Mouse (Mus musculus) limb, embryonic 13.5 days (tissue): ENCODE results near the gene Mllt1. TPM values are rescaled to one million over a fixed set of nuclear protein-coding genes. Genes with fewer than 3 reads are reported as not detected.

Experiments used
- ATAC-seq: fragments of 200-750 bp; cut with Nextera tagmentation; 2 replicates; pipeline ENCODE4 v1.8.0; 2017; ENCODE audit warnings: low read depth, moderate number of reproducible peaks, moderate TSS enrichment; ENCODE audit not compliant: low FRiP score
- H3K27ac ChIP-seq: fragments of 300-500 bp; sonication (generic); 2 replicates; pipeline ENCODE4 v1.5.1; 2015; ENCODE audit warnings: inconsistent platforms, mild to moderate bottlenecking, moderate library complexity
- H3K27me3 ChIP-seq: fragments of 300-500 bp; sonication (generic); 2 replicates; pipeline ENCODE4 v1.6.1; 2015; ENCODE audit warnings: mild to moderate bottlenecking, inconsistent platforms
- H3K36me3 ChIP-seq: fragments of 300-500 bp; sonication (generic); 2 replicates; pipeline ENCODE4 v1.6.1; 2015; ENCODE audit warnings: inconsistent platforms, mild to moderate bottlenecking, moderate library complexity
- H3K4me1 ChIP-seq: fragments of 300-500 bp; sonication (generic); 2 replicates; pipeline ENCODE4 v1.6.1; 2015; ENCODE audit warnings: inconsistent platforms
- H3K4me2 ChIP-seq: fragments of 300-500 bp; sonication (generic); replicated peaks from 2 replicates; pipeline ENCODE4 v1.6.1; 2015; ENCODE audit warnings: inconsistent platforms, mild to moderate bottlenecking, moderate library complexity
- H3K4me3 ChIP-seq: fragments of 300-500 bp; sonication (generic); 2 replicates; pipeline ENCODE4 v1.5.1; 2015; ENCODE audit warnings: moderate library complexity, mild to moderate bottlenecking, inconsistent platforms
- H3K9ac ChIP-seq: fragments of 300-500 bp; sonication (generic); 2 replicates; pipeline ENCODE4 v1.6.1; 2015; ENCODE audit warnings: mild to moderate bottlenecking, inconsistent platforms
- H3K9me3 ChIP-seq: fragments of 300-500 bp; sonication (generic); 2 replicates; pipeline ENCODE4 v1.6.1; 2016; ENCODE audit warnings: inconsistent platforms
- WGBS: fragments of 180-500 bp; shearing (Covaris S2); methylation state at CpG from one replicate; pipeline ENCODE4 v1.1.7; 2015; 5-methylcytosine and 5-hydroxymethylcytosine counted together
- polyA plus RNA-seq: library from polyadenylated mRNA; unstranded; fragments of >200 nt; fragmentation: Nextera tagmentation; extraction: Ambion mirVana; gene quantifications from 2 replicates; pipeline ENCODE4 v1.2.1, GENCODE M21; 2015

Gene Mllt1
- polyA plus RNA-seq, 1 experiment from 2014 or later, result 74.1 TPM

- WGBS, result 78% methylated on average over 6 of the region's 6 CpGs
- Histone ChIP-seq H3K9ac (no peak overlapping the region), H3K27ac (no peak overlapping the region), H3K4me3 (no peak overlapping the region), H3K4me2 (no peak overlapping the region), H3K27me3 (no peaks in the 10 kb centered on the region), H3K36me3 (no peaks in the 10 kb centered on the region), H3K9me3 (no peaks in the 10 kb centered on the region), H3K4me1 (no peaks in the 10 kb centered on the region)
- no peak for ATAC-seq
Measured at GRCm38 (mm10) chr17:56963646-56964045, 28.4 kb upstream of the Mllt1 start.

GRCm38 (mm10) chr17:56962642-56963405 is 27.6 kb upstream of the Mllt1 start:
- Histone ChIP-seq H3K4me3 (no peak overlapping the region), H3K27me3 (no peaks in the 10 kb centered on the region), H3K4me2 (no peak overlapping the region), H3K4me1 (no peaks in the 10 kb centered on the region), H3K9ac (no peak overlapping the region), H3K27ac (no peak overlapping the region), H3K9me3 (no peaks in the 10 kb centered on the region), H3K36me3 (no peaks in the 10 kb centered on the region)
- WGBS, result 70% methylated on average over 5 of the region's 5 CpGs
- no peak for ATAC-seq

DNA sequence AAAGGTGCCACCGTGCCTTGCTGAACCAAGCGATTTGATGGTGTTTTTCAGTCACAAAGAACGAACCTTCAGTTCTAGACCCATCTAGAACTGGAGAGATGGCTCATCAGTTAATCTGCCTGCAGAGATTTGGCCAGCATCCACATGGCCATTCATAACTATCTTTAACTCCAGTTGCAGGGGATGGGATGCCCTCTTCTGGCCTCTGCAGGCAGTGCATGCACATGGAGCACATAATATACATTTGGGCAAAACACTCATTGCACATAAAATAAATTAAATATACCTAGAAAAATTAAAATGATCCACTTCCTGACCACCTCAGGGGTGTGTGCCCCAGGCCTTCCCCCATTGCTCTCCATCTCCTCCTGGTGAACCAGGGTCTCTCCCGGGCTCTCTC is 26.7 kb upstream of the Mllt1 start:
- Histone ChIP-seq H3K4me3 (no peak overlapping the region), H3K27ac (no peak overlapping the region), H3K9ac (no peak overlapping the region), H3K27me3 (no peaks in the 10 kb centered on the region), H3K4me1 (no peaks in the 10 kb centered on the region), H3K4me2 (no peak overlapping the region), H3K36me3 (no peaks in the 10 kb centered on the region), H3K9me3 (no peaks in the 10 kb centered on the region)
- no peak for ATAC-seq
- WGBS, result 81% methylated on average over 4 of the region's 4 CpGs

- H3K9ac ChIP-seq, result no peak overlapping the region
- no peaks in the 10 kb centered on the region for H3K36me3 ChIP-seq
- H3K4me1 ChIP-seq, result no peaks in the 10 kb centered on the region
- H3K4me3 ChIP-seq, result no peak overlapping the region
- no peak for ATAC-seq
- H3K27ac ChIP-seq, result no peak overlapping the region
- no peak overlapping the region for H3K4me2 ChIP-seq
- WGBS, result 78% methylated on average over 4 of the region's 4 CpGs
- no peaks in the 10 kb centered on the region for H3K27me3 ChIP-seq
- no peaks in the 10 kb centered on the region for H3K9me3 ChIP-seq
Measured at GRCm38 (mm10) chr17:56958667-56959066, 23.5 kb upstream of the Mllt1 start.

- 25% methylated on average over 11 of the region's 11 CpGs for WGBS
- H3K4me1 ChIP-seq, result no peaks in the 10 kb centered on the region
Measured at GRCm38 (mm10) chr17:56957763-56958429, 22.7 kb upstream of the Mllt1 start.

GRCm38 (mm10) chr17:56954871-56955270 is 19.7 kb upstream of the Mllt1 start:
- no peaks in the 10 kb centered on the region for H3K9me3 ChIP-seq
- ATAC-seq, result no peak
- no peaks in the 10 kb centered on the region for H3K36me3 ChIP-seq
- no peak overlapping the region for H3K4me3 ChIP-seq
- H3K9ac ChIP-seq, result no peak overlapping the region
- no peak overlapping the region for H3K27ac ChIP-seq
- WGBS, result 79% methylated on average over 7 of the region's 7 CpGs
- no peaks in the 10 kb centered on the region for H3K4me1 ChIP-seq
- H3K27me3 ChIP-seq, result no peaks in the 10 kb centered on the region
- no peak overlapping the region for H3K4me2 ChIP-seq

More at GRCm38 (mm10) chr17:56957763-56958429, 22.7 kb upstream of the Mllt1 start:
- Histone ChIP-seq H3K9ac (no peak overlapping the region), H3K36me3 (no peaks in the 10 kb centered on the region), H3K4me2 (no peak overlapping the region), H3K4me3 (no peak overlapping the region), H3K27me3 (no peaks in the 10 kb centered on the region), H3K27ac (no peak overlapping the region), H3K9me3 (no peaks in the 10 kb centered on the region)
- ATAC-seq, result no peak

- 75% methylated on average over 1 of the region's 1 CpGs for WGBS
- Histone ChIP-seq H3K36me3 (no peaks in the 10 kb centered on the region), H3K4me2 (no peak overlapping the region), H3K9ac (no peak overlapping the region), H3K9me3 (no peaks in the 10 kb centered on the region), H3K27ac (no peak overlapping the region), H3K27me3 (no peaks in the 10 kb centered on the region), H3K4me3 (no peak overlapping the region), H3K4me1 (no peaks in the 10 kb centered on the region)
- no peak for ATAC-seq
Measured at GRCm38 (mm10) chr17:56952639-56953038, 17.4 kb upstream of the Mllt1 start.

DNA sequence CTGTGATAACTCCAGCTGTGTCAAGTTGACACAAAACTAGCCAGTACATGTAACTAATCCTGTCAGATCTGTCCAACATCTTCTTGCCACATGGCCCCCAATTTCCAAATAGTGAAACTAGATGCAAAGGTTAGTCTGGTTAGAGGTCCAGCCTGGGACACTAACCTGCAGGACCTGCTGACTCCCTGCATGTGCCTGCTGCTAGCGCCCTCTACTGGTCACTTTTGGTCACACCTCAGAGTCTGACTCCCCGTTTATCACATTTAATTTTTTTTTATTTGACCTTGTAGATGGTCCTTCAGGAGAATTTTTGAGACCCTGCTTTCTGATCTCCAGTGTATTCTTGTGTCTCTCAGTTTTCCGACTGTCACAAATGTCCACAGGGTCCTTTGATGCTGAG is 15.7 kb upstream of the Mllt1 start:
- ATAC-seq, result no peak
- Histone ChIP-seq H3K4me1 (no peaks in the 10 kb centered on the region), H3K9me3 (peaks cover 7% of the 10 kb centered on the region; the same call in 1 of the 2 replicates), H3K36me3 (no peaks in the 10 kb centered on the region), H3K27me3 (no peaks in the 10 kb centered on the region), H3K9ac (no peak overlapping the region), H3K4me3 (no peak overlapping the region), H3K27ac (no peak overlapping the region), H3K4me2 (no peak overlapping the region)
- WGBS, result 12% methylated on average over 3 of the region's 3 CpGs

DNA sequence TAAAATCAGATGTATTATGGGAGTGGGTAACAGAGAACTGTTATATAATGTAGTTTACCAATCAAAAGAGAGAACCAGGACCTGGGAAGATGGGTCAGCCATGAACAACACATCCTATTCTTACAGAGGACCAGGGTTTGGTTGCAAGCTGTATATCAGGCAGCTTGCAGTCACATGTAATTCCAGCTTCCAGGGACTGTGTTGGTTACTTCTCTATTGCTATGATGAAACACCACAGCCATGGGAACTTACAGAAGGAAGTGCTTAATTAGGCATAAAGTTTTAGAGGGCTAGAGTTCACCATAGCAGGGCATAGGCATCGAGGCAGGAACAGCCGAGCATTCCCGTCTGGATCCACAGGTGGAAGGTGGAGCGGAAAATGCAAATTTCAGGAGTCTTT is 3.5 kb upstream of the Mllt1 start:
- WGBS, result 74% methylated on average over 4 of the region's 4 CpGs
- no peak overlapping the region for H3K27ac ChIP-seq
- H3K9me3 ChIP-seq, result peaks cover 2% of the 10 kb centered on the region; the same call in 1 of the 2 replicates
- H3K4me1 ChIP-seq, result peaks cover 10% of the 10 kb centered on the region
- no peak for ATAC-seq
- H3K4me2 ChIP-seq, result no peak overlapping the region
- H3K27me3 ChIP-seq, result no peaks in the 10 kb centered on the region
- H3K36me3 ChIP-seq, result peaks cover under 1% of the 10 kb centered on the region; the same call in 1 of the 2 replicates
- H3K4me3 ChIP-seq, result no peak overlapping the region
- no peak overlapping the region for H3K9ac ChIP-seq

- Histone ChIP-seq H3K4me2 (no peak overlapping the region), H3K27ac (no peak overlapping the region), H3K4me1 (peaks cover 30% of the 10 kb centered on the region), H3K9me3 (peaks cover 2% of the 10 kb centered on the region; the same call in 1 of the 2 replicates), H3K4me3 (no peak overlapping the region), H3K27me3 (no peaks in the 10 kb centered on the region), H3K9ac (no peak overlapping the region), H3K36me3 (peaks cover 13% of the 10 kb centered on the region)
- no peak for ATAC-seq
- 91% methylated on average over 7 of the region's 7 CpGs for WGBS
Measured at GRCm38 (mm10) chr17:56936731-56937130, 1.5 kb upstream of the Mllt1 start.

- peak overlapping the region; percentile 97 for H3K9ac ChIP-seq
- ATAC-seq, result peak; percentile 55; the same call in 1 of the 2 replicates
- H3K4me2 ChIP-seq, result peak overlapping the region; percentile 95
- peaks cover 13% of the 10 kb centered on the region for H3K36me3 ChIP-seq
- peak overlapping the region; percentile 92 for H3K4me3 ChIP-seq
- peak overlapping the region; percentile 70; the same call in 1 of the 2 replicates for H3K27ac ChIP-seq
- H3K4me1 ChIP-seq, result peaks cover 33% of the 10 kb centered on the region
- no peaks in the 10 kb centered on the region for H3K9me3 ChIP-seq
- WGBS, result 3% methylated on average over 37 of the region's 45 CpGs
- no peaks in the 10 kb centered on the region for H3K27me3 ChIP-seq
Measured at GRCm38 (mm10) chr17:56934545-56935330, 477 bp downstream of the Mllt1 start.

DNA sequence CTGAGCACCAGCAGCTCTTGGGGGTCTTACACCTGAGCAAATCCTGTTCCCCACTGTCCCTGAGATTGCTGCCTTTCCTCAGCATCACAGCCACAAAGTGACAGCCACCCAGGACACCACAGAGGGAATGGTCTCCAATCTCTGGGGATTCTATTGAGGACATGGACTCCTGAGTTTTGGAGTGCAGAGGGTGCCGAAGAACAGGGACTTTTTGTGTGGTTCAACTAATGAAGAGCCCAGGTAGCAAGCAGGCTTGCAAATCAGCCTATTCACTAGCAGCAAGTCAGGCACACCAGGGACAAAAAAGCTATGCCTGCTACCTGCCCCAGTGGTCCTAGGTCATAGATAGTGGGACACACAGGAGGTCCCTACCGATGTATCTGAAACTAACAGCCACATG is 1.8 kb downstream of the Mllt1 start:
- no peak for ATAC-seq
- peaks cover 40% of the 10 kb centered on the region for H3K4me1 ChIP-seq
- peaks cover 13% of the 10 kb centered on the region for H3K36me3 ChIP-seq
- WGBS, result 96% methylated on average over 2 of the region's 2 CpGs
- peak overlapping the region; percentile 97; the same call in 1 of the 2 replicates for H3K9ac ChIP-seq
- H3K4me3 ChIP-seq, result peak overlapping the region; percentile 92
- peak overlapping the region; percentile 95 for H3K4me2 ChIP-seq
- no peaks in the 10 kb centered on the region for H3K27me3 ChIP-seq
- no peaks in the 10 kb centered on the region for H3K9me3 ChIP-seq
- H3K27ac ChIP-seq, result no peak overlapping the region
